In the genomic region with DNA sequence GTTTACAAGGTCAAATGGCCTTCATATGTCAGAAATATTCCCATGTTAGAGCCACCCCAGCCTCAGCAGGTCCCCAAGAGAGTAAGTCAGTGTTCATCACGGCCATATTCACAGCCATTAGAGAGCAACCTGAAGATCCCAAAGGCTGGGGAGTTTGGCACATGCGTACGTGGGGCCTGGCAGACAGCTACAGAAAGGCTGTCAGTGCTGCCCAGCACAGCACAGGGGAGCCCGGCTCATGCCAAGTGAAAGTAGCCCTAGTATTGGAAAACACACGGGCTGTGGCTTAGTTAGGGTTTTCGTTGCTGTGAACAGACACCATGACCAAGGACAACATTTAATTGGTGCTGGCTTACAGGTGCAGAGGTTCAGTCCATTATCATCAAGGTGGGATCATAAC, we compare ENCODE assay signal across 8 mouse cellular contexts.
"Had no signal": no experiment of that assay in that cellular context is flagged by ENCODE, and none has a peak within 500 bp of the region (broad histone marks: within the 10 kb centered on the region; RNA-seq: fewer than 3 reads in every experiment).

No protein-coding gene starts in this region.

- ATAC-seq: midbrain, embryonic 13.5 days had no signal

- DNase-seq: kidney, postnatal 25 days; layer of hippocampus, adult 9-11 months; layer of hippocampus, postnatal 36 days; lung, adult 18-20 months; lung, postnatal 36 days; thymus, adult 2 months; thymus, postnatal 36 days had no signal
